Mouse (Mus musculus): ENCODE measurements around the gene Ccdc173.

DNA sequence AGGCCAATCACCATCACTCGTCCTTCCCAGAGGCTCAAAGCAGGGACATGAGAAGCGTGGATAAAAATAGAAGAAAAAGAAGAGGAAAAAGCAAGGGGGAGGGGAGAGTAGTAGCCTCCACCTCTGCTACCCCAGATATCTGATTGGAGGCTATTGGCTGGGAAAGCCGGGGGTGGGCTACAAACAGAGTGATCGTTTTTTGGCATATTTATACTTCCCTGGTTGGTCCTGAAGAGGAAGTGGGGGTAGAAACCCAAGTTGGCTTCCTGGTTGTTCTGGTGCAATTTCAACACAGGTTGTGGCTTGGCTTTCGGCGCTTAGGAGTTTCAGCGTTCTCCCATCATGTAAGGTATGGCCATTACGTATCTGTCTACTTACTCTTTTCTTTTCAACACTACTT lies 32.3 kb upstream of the Ccdc173 start, which contains the start of gene Klhl23:
- TF ChIP-seq CTCF (conservative IDR thresholded peaks at IDR 0.05; ENCODE audit: low read length) (no peak), NANOG (IDR thresholded peaks at IDR 0.05; ENCODE audit: borderline replicate concordance, low read length) (no peak)

Measured in E14TG2a.4 (cell line).